Comparison of ENCODE assay signal across 12 mouse cellular contexts in the genomic region with DNA sequence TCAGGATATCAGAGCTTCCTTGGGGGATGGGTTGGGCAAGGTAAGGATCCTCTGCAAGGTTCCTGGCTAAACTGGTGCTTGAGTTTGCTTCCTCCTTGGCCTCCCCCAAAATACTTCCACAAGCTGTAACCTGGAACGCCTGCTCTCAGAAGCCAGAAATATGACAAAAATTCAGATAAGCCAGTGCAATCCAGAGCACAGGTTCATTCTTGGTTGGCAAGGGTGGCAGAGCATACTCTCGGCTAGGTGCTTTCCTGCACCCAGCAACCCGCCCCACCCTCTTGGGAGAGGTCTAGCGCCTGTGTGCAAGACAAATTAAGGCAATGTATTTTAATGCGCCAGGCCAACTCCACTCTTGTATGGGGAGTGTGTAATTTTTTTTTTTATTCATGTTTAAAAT. TPM values are rescaled to one million over a fixed set of nuclear protein-coding genes. Genes with fewer than 3 reads are reported as not detected.
DNase-seq lines count a peak whose midpoint lies in the region; ATAC-seq and TF ChIP-seq lines count a peak whose summit lies in the region.
"Had no signal": no experiment of that assay in that cellular context is flagged by ENCODE, and none has a peak within 500 bp of the region (broad histone marks: within the 10 kb centered on the region; RNA-seq: fewer than 3 reads in every experiment).

No protein-coding gene starts in this region.

- H3K36me3 ChIP-seq in midbrain, embryonic 10.5 days: peaks cover 40% of the 10 kb centered on the region
- H3K36me3 ChIP-seq in midbrain, embryonic 16.5 days (ENCODE audit: control insufficient read depth, insufficient read depth, low read length): no peaks in the 10 kb centered on the region
- peaks cover 15% of the 10 kb centered on the region; the same call in 1 of the 2 replicates for H3K36me3 ChIP-seq in forebrain, embryonic 12.5 days (replicated peaks)
- H3K36me3 ChIP-seq in lung, embryonic 14.5 days (ENCODE audit: insufficient read depth): no peaks in the 10 kb centered on the region
- peaks cover 9% of the 10 kb centered on the region for H3K36me3 ChIP-seq in myocyte (ENCODE audit: control insufficient read depth, insufficient read depth)
- H3K36me3 ChIP-seq: liver, embryonic 15.5 days had no signal

- no peak for TF ChIP-seq CTCF in lung, embryonic 14.5 days (IDR thresholded peaks at IDR 0.05; ENCODE audit: low read depth)

- H3K4me2 ChIP-seq in midbrain, embryonic 16.5 days (ENCODE audit: low read length): no peak overlapping the region; the same call in 1 of the 2 replicates
- peak overlapping the region; percentile 11 for H3K4me2 ChIP-seq in forebrain, embryonic 12.5 days
- H3K4me2 ChIP-seq in lung, embryonic 14.5 days: peak overlapping the region; percentile 56; the same call in 1 of the 2 replicates
- peak overlapping the region; percentile 97 for H3K4me2 ChIP-seq in myocyte (ENCODE audit: low read depth)
- H3K4me2 ChIP-seq: liver, embryonic 15.5 days had no signal

- peaks cover 55% of the 10 kb centered on the region for H3K79me2 ChIP-seq in myocyte (ENCODE audit: control insufficient read depth, insufficient read depth)

- H3K27me3 ChIP-seq in midbrain, embryonic 10.5 days (ENCODE audit: low read depth, poor library complexity, severe bottlenecking): peaks cover 16% of the 10 kb centered on the region
- H3K27me3 ChIP-seq in midbrain, embryonic 16.5 days (ENCODE audit: control insufficient read depth, insufficient read depth, low read depth, low read length): peaks cover 4% of the 10 kb centered on the region
- no peaks in the 10 kb centered on the region for H3K27me3 ChIP-seq in forebrain, embryonic 12.5 days
- H3K27me3 ChIP-seq in lung, embryonic 14.5 days (ENCODE audit: insufficient read depth, low read length): no peaks in the 10 kb centered on the region
- no peaks in the 10 kb centered on the region for H3K27me3 ChIP-seq in myocyte (ENCODE audit: control insufficient read depth, insufficient read depth, insufficient read length)

- TF ChIP-seq POLR2A in myocyte (IDR thresholded peaks at IDR 0.05; ENCODE audit: insufficient read length, low read depth): no peak

- H3K4me3 ChIP-seq in midbrain, embryonic 10.5 days: peak overlapping the region; percentile 77; the same call in 1 of the 2 replicates
- H3K4me3 ChIP-seq in midbrain, embryonic 16.5 days (ENCODE audit: low read depth, low read length): no peak overlapping the region
- no peak overlapping the region for H3K4me3 ChIP-seq in forebrain, embryonic 12.5 days (replicated peaks)
- no peak overlapping the region for H3K4me3 ChIP-seq in lung, embryonic 14.5 days (ENCODE audit: low read depth, low read length)
- H3K4me3 ChIP-seq in myocyte: peak overlapping the region; percentile 87
- H3K4me3 ChIP-seq: left cerebral cortex, adult 2 months; liver, embryonic 15.5 days had no signal

- 75% methylated on average over 5 of the region's 5 CpGs for WGBS in midbrain, embryonic 10.5 days
- 63% methylated on average over 5 of the region's 5 CpGs for WGBS in midbrain, embryonic 16.5 days
- WGBS in forebrain, embryonic 12.5 days: 68% methylated on average over 5 of the region's 5 CpGs
- WGBS in lung, embryonic 14.5 days: 59% methylated on average over 5 of the region's 5 CpGs

- no peak for DNase-seq in midbrain, embryonic 10.5 days (ENCODE audit: low spot score)
- no peak for DNase-seq in lung, embryonic 14.5 days
- no peak for DNase-seq in retina, embryonic 14.5 days (ENCODE audit: low spot score)
- DNase-seq in left cerebral cortex, adult 11 months (ENCODE audit: low spot score): no peak
- DNase-seq in thymus, adult 18-20 months: no peak
- DNase-seq: adrenal gland, postnatal 10 days; kidney, adult 9 months had no signal

- no peak overlapping the region for H3K9ac ChIP-seq in midbrain, embryonic 16.5 days (ENCODE audit: low read depth, low read length)
- no peak overlapping the region for H3K9ac ChIP-seq in forebrain, embryonic 12.5 days
- no peak overlapping the region for H3K9ac ChIP-seq in lung, embryonic 14.5 days
- H3K9ac ChIP-seq: liver, embryonic 15.5 days had no signal

- peaks cover 66% of the 10 kb centered on the region for H3K4me1 ChIP-seq in midbrain, embryonic 10.5 days
- peaks cover 22% of the 10 kb centered on the region for H3K4me1 ChIP-seq in midbrain, embryonic 16.5 days (ENCODE audit: control insufficient read depth, insufficient read depth, low read length)
- H3K4me1 ChIP-seq in forebrain, embryonic 12.5 days: peaks cover 63% of the 10 kb centered on the region
- H3K4me1 ChIP-seq in lung, embryonic 14.5 days (ENCODE audit: insufficient read depth): 0 out of 2 replicates have a peak, but pooled peaks cover 7% of the 10 kb centered on the region
- H3K4me1 ChIP-seq: liver, embryonic 15.5 days had no signal

- peaks cover 20% of the 10 kb centered on the region for H3K9me3 ChIP-seq in midbrain, embryonic 10.5 days (replicated peaks)
- no peaks in the 10 kb centered on the region for H3K9me3 ChIP-seq in midbrain, embryonic 16.5 days (replicated peaks; ENCODE audit: control insufficient read depth, low read length, poor library complexity, severe bottlenecking)
- no peaks in the 10 kb centered on the region for H3K9me3 ChIP-seq in forebrain, embryonic 12.5 days
- no peaks in the 10 kb centered on the region; the same call in 1 of the 2 replicates for H3K9me3 ChIP-seq in lung, embryonic 14.5 days (ENCODE audit: low read depth, low read length)
- H3K9me3 ChIP-seq: liver, embryonic 15.5 days had no signal

- no peak overlapping the region for H3ac ChIP-seq in myocyte (ENCODE audit: control insufficient read depth, insufficient read length)

- no peak for ATAC-seq in midbrain, embryonic 16.5 days
- ATAC-seq in forebrain, embryonic 12.5 days (ENCODE audit: low FRiP score): no peak
- ATAC-seq in lung, embryonic 14.5 days (ENCODE audit: insufficient read depth): no peak

- H3K27ac ChIP-seq in midbrain, embryonic 10.5 days (replicated peaks): peak overlapping the region; percentile 89
- no peak overlapping the region for H3K27ac ChIP-seq in midbrain, embryonic 16.5 days (ENCODE audit: low read length)
- H3K27ac ChIP-seq in forebrain, embryonic 12.5 days: no peak overlapping the region
- 0 out of 2 replicates have a peak overlapping the region, but pooled peaks have one; percentile 15 for H3K27ac ChIP-seq in lung, embryonic 14.5 days (ENCODE audit: low read depth)
- H3K27ac ChIP-seq: left cerebral cortex, adult 2 months; liver, embryonic 15.5 days had no signal

TF ChIP-seq in myocyte, 11 proteins besides CTCF, POLR2A, EP300 and RAD21:
- TF ChIP-seq CEBPB (IDR thresholded peaks at IDR 0.05; ENCODE audit: insufficient read depth, poor library complexity, severe bottlenecking) (no peak), MYOG (IDR thresholded peaks at IDR 0.05; ENCODE audit: control insufficient read depth in 1 of 3, insufficient read depth in 1 of 3, insufficient read length in 2 of 3, low read depth in 2 of 3) (no peak), MAX (IDR thresholded peaks at IDR 0.05; ENCODE audit: low read depth) (no peak), USF1 (IDR thresholded peaks at IDR 0.05; ENCODE audit: low read depth) (no peak), REST (IDR thresholded peaks at IDR 0.05; ENCODE audit: insufficient read depth, insufficient read length) (no peak), TCF3 (IDR thresholded peaks at IDR 0.05; ENCODE audit: insufficient read length, low read depth) (no peak), E2F4 (IDR thresholded peaks at IDR 0.05; ENCODE audit: insufficient read depth) (no peak), TCF12 (IDR thresholded peaks at IDR 0.05; ENCODE audit: insufficient read depth, poor library complexity, severe bottlenecking) (no peak), SRF (IDR thresholded peaks at IDR 0.05; ENCODE audit: control insufficient read depth, insufficient read length, low read depth) (no peak), POLR2AphosphoS2 (IDR thresholded peaks at IDR 0.05; ENCODE audit: insufficient read length, low read depth) (no peak), MYOD1 (IDR thresholded peaks at IDR 0.05; ENCODE audit: control insufficient read depth in 1 of 3, insufficient read length in 2 of 3, low read depth in 2 of 3) (no peak)

RNA-seq across cellular contexts. Expression of gene Pdpn, which starts 3.2 kb away (rescaled TPM):
- polyA plus RNA-seq in midbrain, embryonic 10.5 days (2016; fragmentation: Nextera tagmentation; extraction: Ambion mirVana): 79.5 and 108 TPM in 2 replicates
- polyA plus RNA-seq in midbrain, embryonic 16.5 days (2015; fragmentation: Nextera tagmentation; extraction: Ambion mirVana): 36.1 and 40.2 TPM in 2 replicates
- 61.5 and 68.0 TPM in 2 replicates for polyA plus RNA-seq in forebrain, embryonic 12.5 days (2016; fragmentation: Nextera tagmentation; extraction: Ambion mirVana)
- polyA plus RNA-seq in lung, embryonic 14.5 days (2014; fragmentation: Nextera tagmentation; extraction: Ambion mirVana): 36.6 and 39.5 TPM in 2 replicates
- 102 TPM for polyA plus RNA-seq in myocyte (2012; fragmentation: generic; extraction: Trizol)

RNA-seq across cellular contexts. Expression of gene Lrrc38, which starts 53.4 kb away (rescaled TPM):
- 0.06 and 0.35 TPM in 2 replicates for polyA plus RNA-seq in midbrain, embryonic 10.5 days (2016; fragmentation: Nextera tagmentation; extraction: Ambion mirVana)
- 0.40 and 0.52 TPM in 2 replicates for polyA plus RNA-seq in midbrain, embryonic 16.5 days (2015; fragmentation: Nextera tagmentation; extraction: Ambion mirVana)
- polyA plus RNA-seq in forebrain, embryonic 12.5 days (2016; fragmentation: Nextera tagmentation; extraction: Ambion mirVana): not detected in 2 replicates
- 0.11 TPM in 1 of 2 replicates, not detected in the other for polyA plus RNA-seq in lung, embryonic 14.5 days (2014; fragmentation: Nextera tagmentation; extraction: Ambion mirVana)
- not detected for polyA plus RNA-seq in myocyte (2012; fragmentation: generic; extraction: Trizol)

Comparison
In these comparisons a context has a peak if more than half of its experiments do, and no peak if none do; other contexts are left out.
1. H3K27ac ChIP-seq: peak in midbrain, embryonic 10.5 days (single experiment) and lung, embryonic 14.5 days (single experiment); none in midbrain, embryonic 16.5 days (single experiment) and forebrain, embryonic 12.5 days (single experiment).
2. H3K4me3 ChIP-seq: peak in midbrain, embryonic 10.5 days (single experiment) and myocyte (single experiment); none in midbrain, embryonic 16.5 days (single experiment), forebrain, embryonic 12.5 days (single experiment) and lung, embryonic 14.5 days (single experiment).